Mouse (Mus musculus) E14TG2a.4 (cell line): ENCODE data around the gene Mark4.

Experiments used
- H3K27me3 ChIP-seq: 2 replicates; pipeline ENCODE4 v1.6.1; 2014; ENCODE audit warnings: low read length, control low read depth; ENCODE audit not compliant: insufficient read depth
- H3K36me3 ChIP-seq: 2 replicates; pipeline ENCODE4 v1.6.1; 2014; ENCODE audit warnings: low read length, control low read depth; ENCODE audit not compliant: insufficient read depth
- H3K4me1 ChIP-seq: replicated peaks from 2 replicates; pipeline ENCODE4 v1.6.1; 2014; ENCODE audit warnings: low read depth, low read length, control low read depth
- H3K4me3 ChIP-seq: replicated peaks from 2 replicates; pipeline ENCODE4 v1.5.1; 2014; ENCODE audit warnings: mild to moderate bottlenecking, low read length
- H3K9me3 ChIP-seq: 2 replicates; pipeline ENCODE4 v1.6.1; 2014; ENCODE audit warnings: low read length, control low read depth
- CTCF ChIP-seq: conservative IDR thresholded peaks from 2 replicates; pipeline ENCODE4 v1.5.1; 2014; ENCODE audit warnings: low read length
- NANOG ChIP-seq: IDR thresholded peaks from 2 replicates; pipeline ENCODE4 v1.6.1; 2014; ENCODE audit warnings: borderline replicate concordance, low read length, mixed read lengths
- POU5F1 ChIP-seq: IDR thresholded peaks from 2 replicates; pipeline ENCODE4 v1.6.1; 2014; ENCODE audit warnings: low read length, borderline replicate concordance

Mark4 gene

DNA sequence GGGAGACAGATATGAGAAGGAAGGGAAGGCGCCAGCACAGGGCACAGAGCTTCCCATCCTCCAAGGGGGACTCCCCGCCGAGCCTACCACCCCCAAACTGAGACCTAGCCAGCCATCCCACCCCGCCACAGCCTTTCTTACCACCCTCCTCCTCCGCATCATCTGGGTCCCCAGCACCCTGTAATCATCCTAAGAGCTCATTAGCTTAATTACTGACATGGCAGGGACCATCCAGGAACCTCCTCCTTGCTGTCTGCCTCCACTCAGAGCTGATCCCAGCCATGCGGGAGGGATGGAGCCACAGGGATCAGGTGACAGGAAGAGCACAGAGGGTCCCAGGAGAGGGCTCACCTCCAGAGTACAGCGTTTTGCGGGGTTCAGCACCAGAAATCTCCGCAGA lies 21.6 kb downstream of the Mark4 start:
- H3K27me3 ChIP-seq: no peaks in the 10 kb centered on the region

DNA sequence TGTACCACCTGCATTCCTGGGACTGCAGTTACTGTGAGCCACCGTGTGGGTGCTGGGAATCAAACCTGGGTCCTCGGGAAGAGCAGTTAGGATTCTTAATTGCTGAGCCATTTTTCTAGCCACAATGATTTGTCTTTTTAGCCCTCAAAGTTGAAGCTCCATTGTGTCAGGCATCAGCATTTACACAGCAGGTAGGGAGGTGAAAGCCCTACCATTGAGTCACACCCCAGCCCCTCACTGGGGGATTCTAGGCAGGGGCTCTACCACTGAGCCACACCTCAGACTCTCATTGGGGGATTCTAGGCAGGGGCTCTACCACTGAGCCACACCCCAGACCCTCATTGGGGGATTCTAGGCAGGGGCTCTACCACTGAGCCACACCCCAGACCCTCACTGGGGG lies 22.3 kb downstream of the Mark4 start:
- Histone ChIP-seq H3K27me3 (no peaks in the 10 kb centered on the region), H3K36me3 (peaks cover 76% of the 10 kb centered on the region), H3K4me1 (peaks cover 37% of the 10 kb centered on the region), H3K4me3 (no peak overlapping the region), H3K9me3 (peaks cover 10% of the 10 kb centered on the region)
- TF ChIP-seq POU5F1: no peak
- no peak for TF ChIP-seq NANOG
- TF ChIP-seq CTCF: no peak

More for the DNA sequence above, 21.6 kb downstream of the Mark4 start:
- H3K4me1 ChIP-seq: peaks cover 37% of the 10 kb centered on the region
- no peak for TF ChIP-seq CTCF
- TF ChIP-seq NANOG: no peak
- H3K4me3 ChIP-seq: no peak overlapping the region
- peaks cover 75% of the 10 kb centered on the region for H3K36me3 ChIP-seq
- H3K9me3 ChIP-seq: peaks cover 10% of the 10 kb centered on the region

DNA sequence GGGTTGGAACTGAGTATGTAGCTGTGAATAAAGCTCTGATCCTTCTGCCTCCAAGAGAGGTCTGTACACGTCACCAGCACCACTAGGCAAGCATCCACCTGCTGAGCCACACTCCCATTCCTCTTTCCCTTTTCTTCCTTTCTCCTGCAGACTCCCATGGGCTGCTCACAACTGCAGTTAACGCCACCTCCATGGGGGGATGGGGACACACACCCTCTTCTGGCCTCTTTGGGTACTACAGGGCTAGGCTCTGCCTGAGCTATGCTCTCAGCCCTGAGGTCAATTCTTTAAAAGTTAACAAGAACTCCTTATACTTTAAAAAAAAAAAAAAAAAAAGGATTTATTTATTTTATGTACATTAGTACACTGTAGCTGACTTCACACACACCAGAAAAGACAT lies 26.1 kb downstream of the Mark4 start:
- Histone ChIP-seq H3K27me3 (peaks cover 10% of the 10 kb centered on the region), H3K4me1 (peaks cover 66% of the 10 kb centered on the region), H3K9me3 (peaks cover 10% of the 10 kb centered on the region), H3K4me3 (no peak overlapping the region), H3K36me3 (peaks cover 75% of the 10 kb centered on the region)
- TF ChIP-seq NANOG: no peak
- peak; percentile 73 for TF ChIP-seq CTCF

DNA sequence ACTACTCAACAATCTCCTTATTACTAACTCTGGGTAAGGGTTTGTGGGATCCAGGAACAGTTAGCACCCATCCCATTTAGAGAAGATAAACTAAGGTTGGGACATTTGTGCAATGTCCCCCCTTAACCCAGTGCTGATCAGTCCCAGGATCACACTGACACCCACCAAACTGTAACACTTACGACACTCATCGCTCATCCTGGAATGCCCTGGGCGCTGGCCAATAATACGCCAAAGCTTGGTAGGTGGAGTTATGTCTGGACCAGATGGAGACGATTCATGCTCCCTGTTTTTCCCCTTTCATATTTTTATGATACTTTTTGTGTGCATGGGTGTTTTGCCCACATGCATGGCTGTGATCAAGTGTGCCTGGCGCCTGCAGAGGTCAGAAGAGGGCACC lies 28.2 kb downstream of the Mark4 start:
- H3K9me3 ChIP-seq: peaks cover 8% of the 10 kb centered on the region
- H3K4me1 ChIP-seq: peaks cover 68% of the 10 kb centered on the region
- peaks cover 59% of the 10 kb centered on the region for H3K36me3 ChIP-seq
- peaks cover 15% of the 10 kb centered on the region for H3K27me3 ChIP-seq
- no peak overlapping the region for H3K4me3 ChIP-seq
- no peak for TF ChIP-seq NANOG
- TF ChIP-seq POU5F1: no peak
- no peak for TF ChIP-seq CTCF

DNA sequence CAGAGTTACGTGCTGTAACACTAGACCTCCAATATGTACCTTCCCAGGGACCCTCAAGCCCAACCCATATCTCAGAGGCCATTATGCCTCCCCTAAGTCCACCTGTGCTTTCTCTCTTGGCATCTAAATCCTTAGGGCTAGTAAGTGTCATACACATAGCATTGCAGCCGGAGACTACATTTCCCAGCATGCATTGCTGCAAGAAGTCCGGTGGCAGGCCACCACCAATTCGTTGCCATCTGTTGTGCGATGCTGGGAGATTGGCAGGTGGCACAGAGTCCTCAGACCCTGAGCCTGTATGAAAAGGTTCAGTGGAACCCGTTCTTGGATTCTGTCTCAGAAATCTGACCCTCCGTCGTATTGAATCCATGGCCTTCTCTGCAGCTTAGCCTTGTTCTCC lies 28.9 kb downstream of the Mark4 start:
- peaks cover 61% of the 10 kb centered on the region for H3K36me3 ChIP-seq
- H3K27me3 ChIP-seq: peaks cover 22% of the 10 kb centered on the region
- peaks cover 73% of the 10 kb centered on the region for H3K4me1 ChIP-seq
- peak overlapping the region; percentile 74 for H3K4me3 ChIP-seq
- H3K9me3 ChIP-seq: peaks cover 5% of the 10 kb centered on the region
- no peak for TF ChIP-seq NANOG

DNA sequence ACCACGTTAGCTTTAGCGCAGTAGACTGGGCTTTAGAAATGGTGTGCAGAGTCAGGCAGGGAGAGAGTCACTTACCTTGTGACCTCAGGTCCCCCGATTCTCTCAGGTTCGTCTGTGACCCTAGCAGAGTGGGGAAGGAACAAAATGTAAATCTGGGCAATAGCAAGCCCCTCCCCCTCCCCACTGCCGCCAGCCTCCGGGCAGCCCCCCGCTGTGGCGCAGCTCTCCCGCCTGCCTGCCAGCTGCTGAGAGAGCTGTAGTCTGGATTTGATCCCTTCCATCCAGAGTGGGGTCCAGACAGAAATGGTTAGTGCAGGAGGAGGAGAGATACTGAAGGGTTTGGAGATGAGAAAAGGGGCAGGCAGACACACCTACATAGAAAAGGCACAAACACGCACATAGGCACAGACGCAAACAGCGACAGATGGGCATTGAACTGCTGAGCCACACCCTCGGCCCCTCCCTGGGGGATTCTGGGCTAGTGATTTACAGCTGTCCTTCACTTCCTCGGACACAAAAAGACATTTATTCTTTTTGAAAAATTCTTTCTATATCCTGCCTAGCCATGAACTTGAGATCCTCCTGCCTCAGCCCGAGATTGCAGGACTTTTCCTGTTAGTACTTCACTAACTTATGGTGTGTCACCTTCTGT lies 30.5 kb downstream of the Mark4 start:
- no peak for TF ChIP-seq POU5F1
- no peak for TF ChIP-seq NANOG
- no peak for TF ChIP-seq CTCF
- peaks cover 59% of the 10 kb centered on the region for H3K4me1 ChIP-seq

DNA sequence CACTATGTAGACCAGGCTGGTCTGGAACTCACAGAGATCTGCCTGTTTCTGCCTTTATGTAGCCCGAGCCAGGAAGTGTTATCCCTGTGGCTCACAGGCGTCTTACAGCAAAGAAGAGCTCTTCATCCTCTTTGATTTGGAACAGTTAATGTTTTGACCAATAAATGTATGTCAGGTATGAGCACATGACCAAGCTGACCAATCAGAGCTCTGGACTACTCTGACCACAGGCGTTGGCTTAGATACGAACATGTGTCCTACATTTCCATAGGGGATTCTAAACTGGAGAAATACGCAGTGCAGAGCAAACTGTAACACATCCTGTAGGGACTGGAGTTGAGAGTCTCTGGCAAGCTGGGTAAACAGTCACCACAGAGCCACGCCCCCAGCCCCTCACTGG lies 31.7 kb downstream of the Mark4 start:
- peaks cover 48% of the 10 kb centered on the region for H3K27me3 ChIP-seq
- H3K9me3 ChIP-seq: no peaks in the 10 kb centered on the region
- no peak for TF ChIP-seq CTCF
- TF ChIP-seq NANOG: no peak
- no peak for TF ChIP-seq POU5F1
- peak overlapping the region; percentile 78 for H3K4me3 ChIP-seq
- peaks cover 58% of the 10 kb centered on the region for H3K4me1 ChIP-seq
- H3K36me3 ChIP-seq: peaks cover 34% of the 10 kb centered on the region

More for the DNA sequence above, 30.5 kb downstream of the Mark4 start:
- Histone ChIP-seq H3K27me3 (peaks cover 36% of the 10 kb centered on the region), H3K4me3 (peak overlapping the region; percentile 74), H3K9me3 (peaks cover 5% of the 10 kb centered on the region), H3K36me3 (peaks cover 46% of the 10 kb centered on the region)

DNA sequence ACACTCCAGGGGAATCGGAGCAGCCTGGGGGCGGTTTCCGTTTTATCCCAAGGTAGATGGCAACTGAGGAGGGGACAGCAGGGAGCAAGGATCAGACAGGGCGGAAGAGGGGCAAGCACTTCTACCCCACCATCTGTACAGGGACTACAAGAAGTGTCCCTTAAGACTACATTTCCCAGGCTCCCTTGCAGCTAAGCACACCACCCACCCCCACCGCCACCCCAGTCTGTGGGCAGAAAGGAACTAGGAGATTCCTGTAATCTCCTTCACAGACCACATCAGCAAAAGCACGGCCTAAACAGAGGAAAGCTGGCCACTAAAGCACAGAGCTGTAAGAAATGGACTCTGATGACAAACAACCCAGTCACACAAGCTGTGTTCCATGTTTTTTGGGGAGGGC lies 32.3 kb downstream of the Mark4 start:
- Histone ChIP-seq H3K4me3 (peak overlapping the region; percentile 78), H3K36me3 (peaks cover 28% of the 10 kb centered on the region), H3K4me1 (peaks cover 62% of the 10 kb centered on the region), H3K27me3 (peaks cover 53% of the 10 kb centered on the region), H3K9me3 (no peaks in the 10 kb centered on the region)
- TF ChIP-seq NANOG (no peak), POU5F1 (no peak), CTCF (no peak)

DNA sequence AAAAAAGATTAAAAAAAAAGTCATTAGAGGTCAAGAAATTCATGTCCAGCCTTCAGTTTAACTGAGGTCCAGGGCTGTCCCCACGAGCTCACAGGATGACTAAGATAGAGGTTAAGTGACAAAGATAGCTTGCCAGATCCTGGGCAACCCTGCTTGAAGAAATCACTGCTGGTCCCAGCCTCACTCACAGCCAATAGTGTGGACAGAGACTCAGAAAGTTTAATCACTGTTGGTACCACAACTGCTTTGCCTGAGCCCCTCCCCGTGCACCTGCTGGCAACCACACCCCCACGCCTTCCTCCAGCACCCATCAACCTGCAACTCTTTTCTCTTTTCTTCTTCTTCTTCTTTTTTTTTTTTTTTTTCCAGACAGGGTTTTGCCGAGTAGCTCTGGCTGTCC lies 34.6 kb downstream of the Mark4 start:
- Histone ChIP-seq H3K27me3 (peaks cover 69% of the 10 kb centered on the region), H3K36me3 (peaks cover 12% of the 10 kb centered on the region), H3K4me3 (no peak overlapping the region), H3K9me3 (no peaks in the 10 kb centered on the region), H3K4me1 (peaks cover 63% of the 10 kb centered on the region)
- TF ChIP-seq CTCF: no peak
- TF ChIP-seq NANOG: no peak
- TF ChIP-seq POU5F1: no peak
